Mouse (Mus musculus) erythroblast, embryonic 14.5 days (primary cell): Measurements from ENCODE around the gene Sec14l4.

ENCODE experiments used
- GATA1 ChIP-seq: IDR thresholded peaks from 2 replicates; pipeline ENCODE4 v1.6.1; 2012; ENCODE audit warnings: low read length, inconsistent platforms, mixed read lengths
- TAL1 ChIP-seq: IDR thresholded peaks from 3 replicates; pipeline ENCODE4 v1.6.1; 2012; ENCODE audit warnings: low read length, inconsistent platforms, mixed read lengths

DNA sequence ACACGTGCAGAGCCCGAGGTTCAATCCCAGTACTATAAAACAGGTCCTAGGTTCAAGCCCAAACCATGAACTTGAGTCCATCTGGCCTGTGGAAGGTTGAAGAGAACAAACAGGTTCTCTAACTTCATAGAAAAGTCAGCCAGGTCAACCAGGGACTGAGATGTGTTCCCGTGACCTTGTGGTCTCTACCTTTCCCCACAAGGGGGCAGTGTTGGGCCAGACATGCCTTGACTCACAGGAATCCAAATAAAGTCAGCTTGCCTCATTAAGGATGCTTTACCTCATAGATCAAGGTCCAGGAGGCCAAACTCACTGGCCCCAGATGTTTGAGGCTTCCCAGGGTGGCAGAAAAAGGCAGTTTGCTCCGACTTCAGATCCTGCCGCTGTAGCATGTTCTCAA is 22.3 kb downstream of the Sec14l4 start:
- TF ChIP-seq TAL1 (no peak), GATA1 (no peak)
